Mouse (Mus musculus) cerebellum, postnatal 36 days (tissue): ENCODE measurements around the gene Cln5.

Source experiments
- DNase-seq, 2 experiments: peaks; one replicate each; pipeline ENCODE4 v3.0.0; 2021 to 2022; ENCODE audit warnings: mixed read lengths in 2 of 2

Cln5 gene

DNA sequence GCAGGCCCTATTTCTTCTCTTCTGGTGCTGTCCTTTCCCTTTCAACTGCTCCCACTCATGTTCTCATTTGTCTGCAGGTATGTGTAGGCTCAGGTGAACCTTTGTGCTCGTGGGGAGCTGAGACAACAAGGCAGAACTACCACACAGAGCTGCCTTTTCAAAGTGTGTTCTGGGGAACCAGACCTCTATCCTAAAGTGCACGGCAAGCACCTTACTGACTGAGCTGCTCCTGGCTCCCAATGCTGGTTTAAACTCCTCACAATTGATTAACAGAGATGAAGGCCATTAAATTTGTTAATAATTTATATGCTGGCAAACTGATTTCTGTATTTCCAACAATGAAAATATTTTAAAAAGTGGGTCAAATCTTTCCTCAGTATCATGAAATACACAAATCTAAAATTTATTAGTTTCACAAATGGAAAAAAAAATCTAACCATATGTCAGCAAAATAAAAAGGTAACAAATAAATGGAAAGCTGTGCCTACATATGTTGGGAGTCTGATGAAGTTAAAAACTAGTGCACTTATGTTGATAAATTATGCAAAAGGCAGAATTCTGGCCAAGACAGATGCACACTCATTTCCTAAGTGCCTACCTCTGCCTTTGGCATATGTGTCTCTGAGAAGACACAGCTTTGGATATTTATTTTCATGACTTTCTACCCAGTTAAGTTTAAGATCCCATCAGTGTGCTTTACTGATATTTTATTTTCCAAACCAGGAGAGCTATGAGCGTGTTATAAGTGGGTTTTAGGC is 42.8 kb downstream of the Cln5 start:
- DNase-seq = no peak

DNA sequence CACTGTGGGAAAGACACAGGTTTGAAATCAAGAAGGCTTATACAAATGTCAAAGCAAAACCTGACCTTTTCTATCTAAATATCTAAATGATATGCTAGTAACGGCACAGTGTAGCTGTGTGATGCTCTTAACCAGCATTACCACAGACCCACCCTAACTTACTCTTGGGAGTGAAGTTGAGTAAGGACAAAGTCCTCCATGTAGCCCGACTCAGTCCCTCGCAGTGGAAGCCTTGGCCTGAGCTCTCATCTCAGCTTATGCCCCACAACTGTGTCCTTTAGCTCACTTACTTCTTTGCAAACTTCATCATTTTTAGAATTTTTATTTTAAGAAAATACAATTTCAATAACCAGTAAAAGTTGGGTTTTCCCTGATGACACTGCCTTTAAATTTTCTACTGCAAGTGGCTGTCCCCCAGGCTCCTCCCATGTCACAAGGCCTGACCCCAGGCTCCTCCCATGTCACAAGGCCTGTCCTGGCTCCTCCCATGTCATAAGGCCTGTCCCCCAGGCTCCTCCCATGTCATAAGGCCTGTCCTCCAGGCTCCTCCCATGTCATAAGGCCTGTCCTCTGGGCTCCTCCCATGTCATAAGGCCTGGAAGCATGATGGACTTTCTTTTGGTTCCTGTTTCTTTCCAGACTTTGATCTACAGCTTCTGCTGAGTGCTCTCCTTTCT is 45.1 kb downstream of the Cln5 start:
- no peak for DNase-seq

DNA sequence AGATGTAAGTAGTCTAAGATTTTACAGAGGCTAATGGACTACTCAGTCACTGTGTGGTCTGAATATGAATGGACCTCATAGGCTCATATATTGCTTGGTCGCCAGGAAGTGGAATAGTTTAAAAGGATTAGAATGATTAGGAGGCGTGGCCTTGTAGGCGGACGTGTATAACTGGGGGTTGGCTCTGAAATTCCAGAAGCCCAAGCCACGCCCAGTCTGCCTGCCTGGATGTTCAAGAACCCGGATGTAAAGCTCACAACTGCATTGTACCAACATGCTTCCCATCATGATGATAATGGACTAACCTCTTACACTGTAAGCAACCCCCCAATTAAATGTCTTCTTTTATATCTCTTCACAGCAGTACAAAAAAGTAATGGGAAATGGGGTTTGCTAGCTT is 55.7 kb downstream of the Cln5 start:
- no peak for DNase-seq
